Mouse (Mus musculus) liver, postnatal 0 days (tissue): ENCODE data around the gene Nudt19.
A peak's percentile ranks its signal among the peaks of the same experiment; 100 is the strongest.
"Not testable (repeated sequence)": the region's sequence is repeated elsewhere in the genome, so short reads cannot be mapped to it uniquely, and the experiment has no call there.

Source experiments
- CTCF ChIP-seq: sonication (generic); IDR thresholded peaks from 2 replicates; pipeline ENCODE4 v1.5.1; 2016; ENCODE audit warnings: antibody characterized with exemption, low read depth
- EP300 ChIP-seq: IDR thresholded peaks from 2 replicates; pipeline ENCODE4 v1.6.1; 2016; ENCODE audit warnings: antibody characterized with exemption, low read depth, mild to moderate bottlenecking

- peak; percentile 54 for TF ChIP-seq CTCF
- TF ChIP-seq EP300: not testable (repeated sequence)
Measured at GRCm38 (mm10) chr7:35569724-35570123, 13.6 kb upstream of the Nudt19 start.
